In the genomic region with DNA sequence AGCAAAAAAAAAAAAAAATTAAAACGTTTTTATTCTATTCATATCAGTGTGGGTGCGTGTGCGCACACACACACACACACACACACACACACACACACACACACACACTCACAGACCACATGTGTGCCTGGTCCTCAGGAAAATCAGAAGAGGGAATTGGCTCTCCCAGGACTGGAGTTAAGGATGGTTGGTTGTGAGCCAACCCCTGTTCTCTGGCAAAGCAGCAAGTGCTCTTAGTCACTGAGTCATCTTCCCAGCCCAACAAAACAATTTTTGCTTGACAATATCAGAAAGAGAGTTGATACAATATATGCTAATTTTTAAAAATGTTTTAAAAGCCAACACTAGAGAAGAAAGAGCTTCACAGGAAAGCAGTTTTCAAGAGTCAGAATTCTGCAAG, we compare ENCODE assay signal across 19 mouse cellular contexts. TPM values are rescaled to one million over a fixed set of nuclear protein-coding genes. Genes with fewer than 3 reads are reported as not detected.
DNase-seq lines count a peak whose midpoint lies in the region.
"Had no signal": no experiment of that assay in that cellular context is flagged by ENCODE, and none has a peak within 500 bp of the region (broad histone marks: within the 10 kb centered on the region; RNA-seq: fewer than 3 reads in every experiment).

No protein-coding gene starts in this region.

- intact Hi-C loops in gastrocnemius, postnatal 14 days (cut with DNase I; ENCODE audit: low total_unique reads): no loop called here

- DNase-seq in gastrocnemius, postnatal 14 days: peak; percentile 39
- no peak for DNase-seq in gastrocnemius, adult 8-10 months (ENCODE audit: low spot score in 2 of 2)
- peak; percentile 44 to 72 for DNase-seq in layer of hippocampus, adult 18-20 months (ENCODE audit: low spot score in 2 of 2)
- DNase-seq in layer of hippocampus, postnatal 10 days (ENCODE audit: low spot score in 2 of 2): no peak
- DNase-seq in NIH3T3 (ENCODE audit: low read depth): peak; percentile 73
- peak; percentile 37 to 41 for DNase-seq in layer of hippocampus, postnatal 36 days
- DNase-seq in kidney, adult 18-20 months: no peak
- DNase-seq in spleen, postnatal 10 days (ENCODE audit: low spot score in 2 of 2): no peak
- DNase-seq: adrenal gland, postnatal 10 days; B cell, adult 2 months; cerebellum, adult 8-10 months; kidney, postnatal 36 days; left cerebral cortex, postnatal 4 days; lung, embryonic 14.5 days; lung, postnatal 36 days; spleen, adult 18-20 months; thymus, adult 18-20 months; thymus, postnatal 36 days had no signal

RNA-seq across cellular contexts. Expression of a gene that starts 23.5 kb away (rescaled TPM):
- under 1 TPM; 0.24 to 0.68 TPM for total RNA-seq in gastrocnemius, postnatal 14 days (2021)
- total RNA-seq in gastrocnemius, adult 8-10 months (2022): not detected
- total RNA-seq in layer of hippocampus, adult 18-20 months (2021): 10 to 100 TPM; 44.8 to 48.9 TPM
- 10 to 100 TPM; 64.0 to 68.9 TPM for total RNA-seq in layer of hippocampus, postnatal 10 days (2021)
- total RNA-seq in layer of hippocampus, postnatal 36 days (2021): 10 to 100 TPM; 34.0 to 52.7 TPM
- total RNA-seq: monocyte, adult 5-6 weeks had no signal

RNA-seq across cellular contexts. Expression of a gene that starts 51.6 kb away (rescaled TPM):
- total RNA-seq in gastrocnemius, postnatal 14 days (2021): 10 to 100 TPM; 33.4 to 39.2 TPM
- total RNA-seq in gastrocnemius, adult 8-10 months (2022): 10 to 100 TPM; 12.5 to 20.2 (median 18.9) TPM
- total RNA-seq in layer of hippocampus, adult 18-20 months (2021): 100 to 1,000 TPM; 296 to 307 TPM
- 100 to 1,000 TPM; 192 to 203 TPM for total RNA-seq in layer of hippocampus, postnatal 10 days (2021)
- total RNA-seq in layer of hippocampus, postnatal 36 days (2021): 100 to 1,000 TPM; 305 to 314 TPM

RNA-seq across cellular contexts. Expression of a gene that starts 58.0 kb away (rescaled TPM):
- 1 to 10 TPM; 2.2 to 2.3 TPM for total RNA-seq in gastrocnemius, postnatal 14 days (2021)
- 1 to 10 TPM in 1 of 4 experiments, under 1 TPM in 1, not detected in 2; 0.40 to 1.1 TPM for total RNA-seq in gastrocnemius, adult 8-10 months (2022)
- total RNA-seq in layer of hippocampus, adult 18-20 months (2021): 10 to 100 TPM; 30.1 to 32.4 TPM
- 10 to 100 TPM; 53.5 to 59.1 TPM for total RNA-seq in layer of hippocampus, postnatal 10 days (2021)
- 10 to 100 TPM; 32.9 to 35.0 TPM for total RNA-seq in layer of hippocampus, postnatal 36 days (2021)

Comparison
In these comparisons a context has a peak if more than half of its experiments do, and no peak if none do; other contexts are left out.
1. DNase-seq: peak in gastrocnemius, postnatal 14 days (single experiment), layer of hippocampus, adult 18-20 months (2 of 2), NIH3T3 (single experiment) and layer of hippocampus, postnatal 36 days (2 of 2); none in gastrocnemius, adult 8-10 months (0 of 2), layer of hippocampus, postnatal 10 days (0 of 2), kidney, adult 18-20 months (single experiment) and spleen, postnatal 10 days (0 of 2).
2. RNA of a gene that starts 23.5 kb away (total RNA-seq): 64.0 to 68.9 TPM in layer of hippocampus, postnatal 10 days, 34.0 to 52.7 TPM in layer of hippocampus, postnatal 36 days and 44.8 to 48.9 TPM in layer of hippocampus, adult 18-20 months; 0.24 to 0.68 TPM in gastrocnemius, postnatal 14 days and not detected in gastrocnemius, adult 8-10 months; every median in the first group is over 10 times any median in the second.
3. RNA of a gene that starts 51.6 kb away (total RNA-seq): 305 to 314 TPM in layer of hippocampus, postnatal 36 days, 296 to 307 TPM in layer of hippocampus, adult 18-20 months and 192 to 203 TPM in layer of hippocampus, postnatal 10 days; 33.4 to 39.2 TPM in gastrocnemius, postnatal 14 days and 12.5 to 20.2 TPM in gastrocnemius, adult 8-10 months; every median in the first group is over 4 times any median in the second.
4. RNA of a gene that starts 58.0 kb away (total RNA-seq): 53.5 to 59.1 TPM in layer of hippocampus, postnatal 10 days, 32.9 to 35.0 TPM in layer of hippocampus, postnatal 36 days and 30.1 to 32.4 TPM in layer of hippocampus, adult 18-20 months; 2.2 to 2.3 TPM in gastrocnemius, postnatal 14 days and 0.40 to 1.1 TPM in gastrocnemius, adult 8-10 months; every median in the first group is over 4 times any median in the second.